Mouse (Mus musculus): ENCODE results near the gene Ncam1. TPM values are rescaled to one million over a fixed set of nuclear protein-coding genes. Genes with fewer than 3 reads are reported as not detected.

The Ncam1 gene
- polyA plus RNA-seq, 1 experiment from 2014 or later: 646 TPM

- Histone ChIP-seq H3K4me3 (ENCODE audit: low read depth, low read length) (no peak overlapping the region), H3K27ac (ENCODE audit: low read length) (no peak overlapping the region), H3K27me3 (ENCODE audit: control insufficient read depth, insufficient read depth, low read depth, low read length) (no peaks in the 10 kb centered on the region), H3K9ac (ENCODE audit: low read depth, low read length) (no peak overlapping the region), H3K9me3 (replicated peaks; ENCODE audit: control insufficient read depth, low read length, poor library complexity, severe bottlenecking) (no peaks in the 10 kb centered on the region), H3K4me2 (ENCODE audit: low read length) (no peak overlapping the region), H3K4me1 (ENCODE audit: control insufficient read depth, insufficient read depth, low read length) (no peaks in the 10 kb centered on the region), H3K36me3 (ENCODE audit: control insufficient read depth, insufficient read depth, low read length) (peaks cover 45% of the 10 kb centered on the region)
- ATAC-seq: no peak
- 92% methylated on average over 4 of the region's 4 CpGs for WGBS
Measured at GRCm38 (mm10) chr9:49510666-49511065, 288.1 kb downstream of the Ncam1 start.

DNA sequence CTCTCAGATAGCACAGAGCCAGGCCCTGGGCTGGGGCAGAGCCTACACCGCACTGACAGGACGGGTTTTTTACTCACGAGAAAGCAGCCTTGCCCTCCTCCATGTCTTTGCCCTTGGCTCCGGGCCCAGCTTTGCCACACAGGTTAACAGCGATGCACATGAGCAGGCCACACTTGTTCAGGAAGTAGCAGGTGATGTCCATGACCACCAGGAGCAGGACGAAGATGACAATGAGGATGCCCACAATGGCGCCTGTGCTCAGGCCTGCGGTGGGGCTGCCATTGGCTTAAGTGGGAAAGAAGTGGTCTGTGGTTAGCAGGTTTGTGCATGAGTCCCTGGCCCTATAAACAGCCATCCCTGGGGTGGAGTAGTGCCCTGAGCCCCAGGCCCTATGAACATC is 289.1 kb downstream of the Ncam1 start:
- H3K4me3 ChIP-seq (ENCODE audit: low read depth, low read length): no peak overlapping the region
- no peak overlapping the region for H3K4me2 ChIP-seq (ENCODE audit: low read length)
- no peaks in the 10 kb centered on the region for H3K4me1 ChIP-seq (ENCODE audit: control insufficient read depth, insufficient read depth, low read length)
- H3K36me3 ChIP-seq (ENCODE audit: control insufficient read depth, insufficient read depth, low read length): peaks cover 45% of the 10 kb centered on the region
- no peaks in the 10 kb centered on the region for H3K27me3 ChIP-seq (ENCODE audit: control insufficient read depth, insufficient read depth, low read depth, low read length)
- no peaks in the 10 kb centered on the region for H3K9me3 ChIP-seq (replicated peaks; ENCODE audit: control insufficient read depth, low read length, poor library complexity, severe bottlenecking)
- WGBS: 93% methylated on average over 8 of the region's 8 CpGs
- no peak overlapping the region for H3K9ac ChIP-seq (ENCODE audit: low read depth, low read length)
- no peak overlapping the region for H3K27ac ChIP-seq (ENCODE audit: low read length)
- ATAC-seq: no peak

- Histone ChIP-seq H3K27me3 (ENCODE audit: control insufficient read depth, insufficient read depth, low read depth, low read length) (no peaks in the 10 kb centered on the region), H3K27ac (ENCODE audit: low read length) (no peak overlapping the region), H3K4me2 (ENCODE audit: low read length) (no peak overlapping the region), H3K9ac (ENCODE audit: low read depth, low read length) (no peak overlapping the region), H3K9me3 (replicated peaks; ENCODE audit: control insufficient read depth, low read length, poor library complexity, severe bottlenecking) (no peaks in the 10 kb centered on the region), H3K36me3 (ENCODE audit: control insufficient read depth, insufficient read depth, low read length) (peaks cover 48% of the 10 kb centered on the region), H3K4me1 (ENCODE audit: control insufficient read depth, insufficient read depth, low read length) (no peaks in the 10 kb centered on the region), H3K4me3 (ENCODE audit: low read depth, low read length) (no peak overlapping the region)
- WGBS: 95% methylated on average over 3 of the region's 3 CpGs
- ATAC-seq: no peak
Measured at GRCm38 (mm10) chr9:49509094-49509493, 289.6 kb downstream of the Ncam1 start.

- no peaks in the 10 kb centered on the region for H3K9me3 ChIP-seq (replicated peaks; ENCODE audit: control insufficient read depth, low read length, poor library complexity, severe bottlenecking)
- no peak overlapping the region for H3K27ac ChIP-seq (ENCODE audit: low read length)
- peaks cover 49% of the 10 kb centered on the region for H3K36me3 ChIP-seq (ENCODE audit: control insufficient read depth, insufficient read depth, low read length)
- no peaks in the 10 kb centered on the region for H3K27me3 ChIP-seq (ENCODE audit: control insufficient read depth, insufficient read depth, low read depth, low read length)
- H3K4me2 ChIP-seq (ENCODE audit: low read length): no peak overlapping the region
- H3K4me1 ChIP-seq (ENCODE audit: control insufficient read depth, insufficient read depth, low read length): no peaks in the 10 kb centered on the region
- WGBS: 86% methylated on average over 9 of the region's 9 CpGs
- no peak for ATAC-seq
- H3K9ac ChIP-seq (ENCODE audit: low read depth, low read length): no peak overlapping the region
- no peak overlapping the region for H3K4me3 ChIP-seq (ENCODE audit: low read depth, low read length)
Measured at GRCm38 (mm10) chr9:49507829-49508585, 290.7 kb downstream of the Ncam1 start.

DNA sequence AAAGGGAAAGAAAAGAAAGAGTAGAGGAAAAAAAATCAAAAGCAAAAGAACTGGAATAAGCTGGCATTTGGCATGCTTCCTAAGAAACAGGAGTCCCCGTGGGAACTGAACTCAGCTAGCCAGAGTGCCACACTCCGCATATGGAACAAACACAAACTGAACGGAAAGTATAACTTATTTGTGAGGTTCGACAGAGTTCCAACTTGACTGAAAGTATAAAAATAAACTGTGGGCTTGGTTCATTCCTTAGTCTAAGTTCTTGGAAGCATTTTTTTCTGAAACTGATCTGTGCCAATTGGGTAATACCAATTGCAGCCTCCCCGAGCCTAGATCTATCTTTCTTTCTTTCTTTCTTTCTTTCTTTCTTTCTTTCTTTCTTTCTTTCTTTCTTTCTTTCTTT is 294.1 kb downstream of the Ncam1 start:
- Histone ChIP-seq H3K27ac (ENCODE audit: low read length) (no peak overlapping the region), H3K4me1 (ENCODE audit: control insufficient read depth, insufficient read depth, low read length) (no peaks in the 10 kb centered on the region), H3K9me3 (replicated peaks; ENCODE audit: control insufficient read depth, low read length, poor library complexity, severe bottlenecking) (no peaks in the 10 kb centered on the region), H3K27me3 (ENCODE audit: control insufficient read depth, insufficient read depth, low read depth, low read length) (no peaks in the 10 kb centered on the region), H3K9ac (ENCODE audit: low read depth, low read length) (no peak overlapping the region), H3K4me3 (ENCODE audit: low read depth, low read length) (no peak overlapping the region), H3K36me3 (ENCODE audit: control insufficient read depth, insufficient read depth, low read length) (peaks cover 45% of the 10 kb centered on the region), H3K4me2 (ENCODE audit: low read length) (no peak overlapping the region)
- no peak for ATAC-seq
- WGBS: 50% methylated on average over 5 of the region's 5 CpGs

GRCm38 (mm10) chr9:49502245-49502644 is 296.5 kb downstream of the Ncam1 start:
- no peak for ATAC-seq
- H3K27me3 ChIP-seq (ENCODE audit: control insufficient read depth, insufficient read depth, low read depth, low read length): no peaks in the 10 kb centered on the region
- no peak overlapping the region for H3K4me2 ChIP-seq (ENCODE audit: low read length)
- H3K4me3 ChIP-seq (ENCODE audit: low read depth, low read length): no peak overlapping the region
- no peak overlapping the region for H3K27ac ChIP-seq (ENCODE audit: low read length)
- over 99% methylated on average over 4 of the region's 4 CpGs for WGBS
- no peaks in the 10 kb centered on the region for H3K4me1 ChIP-seq (ENCODE audit: control insufficient read depth, insufficient read depth, low read length)
- H3K36me3 ChIP-seq (ENCODE audit: control insufficient read depth, insufficient read depth, low read length): peaks cover 29% of the 10 kb centered on the region
- no peaks in the 10 kb centered on the region for H3K9me3 ChIP-seq (replicated peaks; ENCODE audit: control insufficient read depth, low read length, poor library complexity, severe bottlenecking)
- no peak overlapping the region for H3K9ac ChIP-seq (ENCODE audit: low read depth, low read length)

DNA sequence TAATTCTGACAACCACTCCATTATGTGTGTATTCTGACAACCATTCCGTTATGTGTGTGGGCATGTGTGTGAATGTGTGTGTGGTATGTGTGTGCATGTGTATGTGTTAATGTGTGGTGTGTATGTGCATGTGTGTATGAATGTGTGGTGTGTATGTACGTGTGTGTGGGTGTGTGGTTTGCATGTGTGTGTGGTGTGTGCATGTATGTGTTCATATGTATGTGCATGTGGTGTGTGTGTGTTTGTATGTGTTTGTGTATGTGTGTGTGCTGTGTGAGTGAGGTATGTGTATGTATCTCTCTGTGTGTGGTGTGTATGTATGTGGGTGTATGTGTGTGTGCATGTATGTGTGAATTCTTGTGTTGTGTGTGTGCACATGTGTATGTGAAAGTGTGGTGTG is 298.8 kb downstream of the Ncam1 start:
- peaks cover 10% of the 10 kb centered on the region for H3K36me3 ChIP-seq (ENCODE audit: control insufficient read depth, insufficient read depth, low read length)
- H3K27me3 ChIP-seq (ENCODE audit: control insufficient read depth, insufficient read depth, low read depth, low read length): no peaks in the 10 kb centered on the region
- H3K9me3 ChIP-seq (replicated peaks; ENCODE audit: control insufficient read depth, low read length, poor library complexity, severe bottlenecking): no peaks in the 10 kb centered on the region
- H3K4me2 ChIP-seq (ENCODE audit: low read length): no peak overlapping the region
- H3K9ac ChIP-seq (ENCODE audit: low read depth, low read length): no peak overlapping the region
- H3K4me1 ChIP-seq (ENCODE audit: control insufficient read depth, insufficient read depth, low read length): no peaks in the 10 kb centered on the region
- H3K27ac ChIP-seq (ENCODE audit: low read length): no peak overlapping the region
- no peak for ATAC-seq
- 89% methylated on average over 2 of the region's 2 CpGs for WGBS
- no peak overlapping the region for H3K4me3 ChIP-seq (ENCODE audit: low read depth, low read length)

GRCm38 (mm10) chr9:49493979-49494649 is 304.6 kb downstream of the Ncam1 start:
- Histone ChIP-seq H3K27ac (ENCODE audit: low read length) (peak overlapping the region; percentile 56; the same call in 1 of the 2 replicates), H3K9me3 (replicated peaks; ENCODE audit: control insufficient read depth, low read length, poor library complexity, severe bottlenecking) (no peaks in the 10 kb centered on the region), H3K4me3 (ENCODE audit: low read depth, low read length) (no peak overlapping the region), H3K4me2 (ENCODE audit: low read length) (peak overlapping the region; percentile 31; the same call in 1 of the 2 replicates), H3K36me3 (ENCODE audit: control insufficient read depth, insufficient read depth, low read length) (no peaks in the 10 kb centered on the region), H3K9ac (ENCODE audit: low read depth, low read length) (peak overlapping the region; percentile 2; the same call in 1 of the 2 replicates), H3K27me3 (ENCODE audit: control insufficient read depth, insufficient read depth, low read depth, low read length) (no peaks in the 10 kb centered on the region), H3K4me1 (ENCODE audit: control insufficient read depth, insufficient read depth, low read length) (peaks cover 6% of the 10 kb centered on the region)
- peak; percentile 78 for ATAC-seq
- WGBS: 1% methylated on average over 4 of the region's 4 CpGs

DNA sequence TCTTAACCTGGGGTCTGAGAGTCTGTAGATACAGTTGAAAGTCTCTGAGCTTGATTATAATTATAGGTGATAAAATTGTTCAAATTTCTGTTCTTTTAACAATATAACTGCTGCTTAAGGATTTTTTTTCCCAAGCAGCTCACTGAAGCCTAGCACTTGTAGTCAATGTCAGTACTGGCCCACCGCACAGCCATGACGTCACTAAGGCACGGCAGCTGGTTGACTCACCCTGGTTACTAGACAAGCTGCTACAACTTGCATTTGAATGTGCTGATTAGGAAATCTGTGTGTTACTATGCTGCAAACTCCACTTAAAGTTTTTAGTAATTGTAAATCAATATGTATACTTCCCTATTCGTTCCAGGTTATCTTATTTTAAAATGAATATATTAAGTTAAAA is 308.1 kb downstream of the Ncam1 start:
- ATAC-seq: no peak
- 79% methylated on average over 4 of the region's 4 CpGs for WGBS
- no peak overlapping the region for H3K9ac ChIP-seq (ENCODE audit: low read depth, low read length)
- no peak overlapping the region for H3K4me2 ChIP-seq (ENCODE audit: low read length)
- no peaks in the 10 kb centered on the region for H3K36me3 ChIP-seq (ENCODE audit: control insufficient read depth, insufficient read depth, low read length)
- H3K27me3 ChIP-seq (ENCODE audit: control insufficient read depth, insufficient read depth, low read depth, low read length): no peaks in the 10 kb centered on the region
- no peaks in the 10 kb centered on the region for H3K9me3 ChIP-seq (replicated peaks; ENCODE audit: control insufficient read depth, low read length, poor library complexity, severe bottlenecking)
- H3K4me1 ChIP-seq (ENCODE audit: control insufficient read depth, insufficient read depth, low read length): peaks cover 12% of the 10 kb centered on the region
- no peak overlapping the region for H3K27ac ChIP-seq (ENCODE audit: low read length)
- no peak overlapping the region for H3K4me3 ChIP-seq (ENCODE audit: low read depth, low read length)

Data from midbrain, embryonic 16.5 days (tissue).